Mouse (Mus musculus) bone marrow, adult 2 months (tissue): ENCODE measurements around the gene Fam124a.
"Not testable (repeated sequence)": the region's sequence is repeated elsewhere in the genome, so short reads cannot be mapped to it uniquely, and the experiment has no call there.

Experiments used
- CTCF ChIP-seq: fragments of 200-500 bp; IDR thresholded peaks from 2 replicates; pipeline ENCODE4 v1.5.1; 2011; ENCODE audit warnings: low read length, control low read depth; ENCODE audit not compliant: control insufficient read depth, insufficient read depth
- POLR2A ChIP-seq: fragments of 200-500 bp; IDR thresholded peaks from 2 replicates; pipeline ENCODE4 v1.6.1; 2011; ENCODE audit warnings: low read depth, mild to moderate bottlenecking, control low read depth, low read length, borderline replicate concordance; ENCODE audit not compliant: control insufficient read depth

DNA sequence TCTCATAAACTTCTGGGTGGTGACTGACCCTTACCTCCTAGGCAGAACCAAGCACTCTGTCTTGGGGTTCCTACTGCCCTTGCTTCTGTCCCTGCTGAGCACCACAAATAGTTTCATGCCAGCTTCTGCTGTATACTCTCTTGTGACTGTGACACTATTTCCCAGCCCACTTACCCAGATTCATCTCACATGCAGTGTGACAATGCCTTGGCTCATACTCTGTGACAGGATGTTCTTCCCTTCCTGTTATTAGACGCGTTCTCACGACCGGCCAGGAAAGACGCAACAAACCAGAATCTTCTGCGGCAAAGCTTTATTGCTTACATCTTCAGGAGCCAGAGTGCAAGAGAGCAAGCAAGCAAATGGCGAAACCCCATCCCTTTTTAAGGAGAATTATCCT lies 86.8 kb downstream of the Fam124a start:
- TF ChIP-seq POLR2A, CTCF: not testable (repeated sequence)
